Mouse (Mus musculus): Measurements from ENCODE around the gene Nrip3. TPM values are rescaled to one million over a fixed set of nuclear protein-coding genes. Genes with fewer than 3 reads are reported as not detected.

The Nrip3 gene
- polyA plus RNA-seq, 1 experiment from 2014 or later: 2.3 TPM

- no peak overlapping the region for H3K4me3 ChIP-seq (replicated peaks)
- no peaks in the 10 kb centered on the region for H3K36me3 ChIP-seq (replicated peaks)
- 0 out of 2 replicates have a peak, but pooled peaks cover 3% of the 10 kb centered on the region for H3K9me3 ChIP-seq
- no peaks in the 10 kb centered on the region for H3K27me3 ChIP-seq
- no peaks in the 10 kb centered on the region for H3K4me1 ChIP-seq
- H3K27ac ChIP-seq: no peak overlapping the region
- no peak overlapping the region for H3K9ac ChIP-seq
- 70% methylated on average over 9 of the region's 9 CpGs for WGBS
- no peak for ATAC-seq (ENCODE audit: low FRiP score)
- no peak overlapping the region for H3K4me2 ChIP-seq
Observed at GRCm38 (mm10) chr7:109719286-109719685, 62.5 kb downstream of the Nrip3 start.

GRCm38 (mm10) chr7:109713434-109713982 is 68.3 kb downstream of the Nrip3 start:
- WGBS: 84% methylated on average over 2 of the region's 2 CpGs

GRCm38 (mm10) chr7:109712198-109712597 is 69.6 kb downstream of the Nrip3 start:
- Histone ChIP-seq H3K36me3 (replicated peaks) (peaks cover 32% of the 10 kb centered on the region), H3K27me3 (no peaks in the 10 kb centered on the region), H3K4me3 (replicated peaks) (no peak overlapping the region), H3K9ac (no peak overlapping the region), H3K4me2 (no peak overlapping the region), H3K27ac (no peak overlapping the region), H3K9me3 (no peaks in the 10 kb centered on the region), H3K4me1 (no peaks in the 10 kb centered on the region; the same call in 1 of the 2 replicates)
- no peak for ATAC-seq (ENCODE audit: low FRiP score)
- WGBS: 91% methylated on average over 7 of the region's 7 CpGs

More at GRCm38 (mm10) chr7:109713434-109713982, 68.3 kb downstream of the Nrip3 start:
- no peak for ATAC-seq (ENCODE audit: low FRiP score)
- no peaks in the 10 kb centered on the region; the same call in 1 of the 2 replicates for H3K4me1 ChIP-seq
- no peaks in the 10 kb centered on the region for H3K27me3 ChIP-seq
- no peak overlapping the region for H3K9ac ChIP-seq
- H3K27ac ChIP-seq: no peak overlapping the region
- H3K36me3 ChIP-seq (replicated peaks): peaks cover 32% of the 10 kb centered on the region
- no peak overlapping the region for H3K4me3 ChIP-seq (replicated peaks)
- H3K4me2 ChIP-seq: no peak overlapping the region
- H3K9me3 ChIP-seq: no peaks in the 10 kb centered on the region

- WGBS: 100% methylated on average over 1 of the region's 1 CpGs
- no peak for ATAC-seq (ENCODE audit: low FRiP score)
- H3K27me3 ChIP-seq: no peaks in the 10 kb centered on the region
- H3K4me1 ChIP-seq: peaks cover 4% of the 10 kb centered on the region; the same call in 1 of the 2 replicates
- no peak overlapping the region for H3K4me3 ChIP-seq (replicated peaks)
- peaks cover 32% of the 10 kb centered on the region for H3K36me3 ChIP-seq (replicated peaks)
- H3K9ac ChIP-seq: no peak overlapping the region
- no peaks in the 10 kb centered on the region for H3K9me3 ChIP-seq
- H3K27ac ChIP-seq: no peak overlapping the region
- no peak overlapping the region for H3K4me2 ChIP-seq
Observed at GRCm38 (mm10) chr7:109710069-109710468, 71.8 kb downstream of the Nrip3 start.

- no peak overlapping the region for H3K4me3 ChIP-seq (replicated peaks)
- H3K4me2 ChIP-seq: no peak overlapping the region
- H3K36me3 ChIP-seq (replicated peaks): peaks cover 32% of the 10 kb centered on the region
- no peaks in the 10 kb centered on the region for H3K9me3 ChIP-seq
- H3K4me1 ChIP-seq: peaks cover 9% of the 10 kb centered on the region; the same call in 1 of the 2 replicates
- WGBS: 83% methylated on average over 3 of the region's 3 CpGs
- ATAC-seq (ENCODE audit: low FRiP score): no peak
- no peaks in the 10 kb centered on the region for H3K27me3 ChIP-seq
- no peak overlapping the region for H3K9ac ChIP-seq
- no peak overlapping the region for H3K27ac ChIP-seq
Observed at GRCm38 (mm10) chr7:109708961-109709382, 72.9 kb downstream of the Nrip3 start.

Other genes with a start within 250 kb of the Nrip3 start
- gene St5, start 78.4 kb downstream of the Nrip3 start, polyA plus RNA-seq (2016; fragmentation: Nextera tagmentation; extraction: Ambion mirVana): 24.6 and 26.0 TPM in 2 replicates
- gene Akip1, start 78.3 kb downstream of the Nrip3 start, polyA plus RNA-seq (2016; fragmentation: Nextera tagmentation; extraction: Ambion mirVana): 15.6 and 17.4 TPM in 2 replicates
- gene BC051019, start 58.2 kb downstream of the Nrip3 start, polyA plus RNA-seq (2016; fragmentation: Nextera tagmentation; extraction: Ambion mirVana): not detected in 2 replicates
- gene Ascl3, start 50.3 kb downstream of the Nrip3 start, polyA plus RNA-seq (2016; fragmentation: Nextera tagmentation; extraction: Ambion mirVana): not detected in 2 replicates
- 48.9 and 49.8 TPM in 2 replicates for gene Tmem9b, start 29.1 kb downstream of the Nrip3 start, polyA plus RNA-seq (2016; fragmentation: Nextera tagmentation; extraction: Ambion mirVana)
- gene Scube2, start 83.7 kb upstream of the Nrip3 start, polyA plus RNA-seq (2016; fragmentation: Nextera tagmentation; extraction: Ambion mirVana): 1.5 and 1.8 TPM in 2 replicates
- gene Dennd5a, start 178.4 kb upstream of the Nrip3 start, polyA plus RNA-seq (2016; fragmentation: Nextera tagmentation; extraction: Ambion mirVana): 52.2 and 53.6 TPM in 2 replicates
- 75.8 and 78.8 TPM in 2 replicates for gene Tmem41b, start 204.9 kb upstream of the Nrip3 start, polyA plus RNA-seq (2016; fragmentation: Nextera tagmentation; extraction: Ambion mirVana)
- gene Ipo7, start 236.2 kb upstream of the Nrip3 start, polyA plus RNA-seq (2016; fragmentation: Nextera tagmentation; extraction: Ambion mirVana): 58.6 and 61.1 TPM in 2 replicates